Mouse (Mus musculus): Measurements from ENCODE around the gene Tceal8. TPM values are rescaled to one million over a fixed set of nuclear protein-coding genes. Genes with fewer than 3 reads are reported as not detected.
"Not testable (repeated sequence)": the region's sequence is repeated elsewhere in the genome, so short reads cannot be mapped to it uniquely, and the experiment has no call there.

Gene Tceal8
- total RNA-seq (2021): 100 to 1,000 TPM; 103 to 119 TPM

GRCm38 (mm10) chrX:136172118-136172551 lies at the start of gene Tceal8:
TSS of gene Tceal8 (minus strand) at chrX:136172342.
- peak; percentile 80 for DNase-seq

DNA sequence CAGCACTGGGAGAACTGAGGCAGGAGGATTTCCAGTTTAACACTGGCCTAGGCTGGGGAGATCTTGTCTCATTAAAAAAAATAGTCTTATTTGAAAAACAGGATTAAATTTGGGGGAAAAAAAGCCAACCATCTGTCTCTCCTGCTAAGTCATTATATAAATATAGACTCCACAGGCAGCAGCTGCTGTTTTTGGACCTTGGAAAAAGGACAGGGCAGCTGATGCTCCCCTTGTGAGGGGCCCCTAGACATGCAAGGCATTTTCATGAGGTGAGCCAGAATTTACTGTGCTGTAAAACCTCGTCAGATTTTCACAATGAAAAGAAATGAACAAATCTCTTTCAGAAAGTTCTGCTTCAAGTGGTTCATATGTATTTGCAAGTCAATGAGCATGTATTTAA lies 44.2 kb upstream of the Tceal8 start:
- DNase-seq: no peak

DNA sequence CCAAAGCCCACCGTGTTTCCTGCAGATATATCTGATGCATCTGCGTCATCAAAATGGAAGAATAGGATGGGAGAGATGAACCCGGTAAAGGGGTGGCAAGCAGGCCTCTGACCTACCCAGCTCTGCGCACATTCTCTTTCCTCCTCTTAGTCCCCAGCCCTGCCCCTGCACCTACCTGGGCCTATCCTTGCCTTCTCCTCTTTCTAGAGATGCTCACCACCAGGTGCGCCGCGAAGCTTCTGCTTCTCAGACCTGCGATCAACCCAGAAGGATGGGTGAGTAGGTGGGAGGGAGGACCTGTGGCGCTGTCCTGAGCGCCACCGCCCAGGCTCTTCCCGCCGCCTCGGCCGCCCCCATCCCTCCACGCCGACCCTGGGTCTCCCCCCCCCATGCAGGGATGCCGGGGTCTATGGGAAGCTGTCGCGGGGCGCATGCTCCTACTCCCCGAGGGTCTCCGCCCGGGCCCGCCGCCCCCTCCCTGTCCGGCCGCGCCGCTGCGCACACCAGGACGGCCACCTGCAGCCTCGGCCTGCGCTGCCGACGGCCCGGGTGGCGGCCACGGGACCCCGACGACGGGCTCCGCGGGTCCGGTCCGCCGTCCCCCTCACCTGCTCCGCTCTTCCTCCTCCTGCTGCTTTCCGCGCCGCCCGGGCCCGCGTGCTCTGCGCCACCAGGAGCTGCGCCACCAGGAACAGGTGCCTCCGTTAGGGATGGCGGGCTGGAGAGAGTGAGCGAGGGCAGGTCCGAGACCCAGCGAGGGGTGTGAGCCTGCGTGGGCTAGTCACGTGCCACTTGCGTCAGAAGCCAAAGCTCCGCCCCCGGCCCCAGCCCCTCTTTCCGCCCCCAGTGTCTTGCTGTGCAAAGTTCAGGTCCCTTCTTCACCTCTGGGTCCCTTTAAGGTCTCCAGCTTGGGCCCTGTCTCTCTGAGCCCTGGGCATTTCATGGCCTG lies 42.9 kb upstream of the Tceal8 start, which contains the start of the genes Tceal7 and Bex1:
Gene Tceal7 (plus strand): TSS at position 51 of the 949 bp plus-strand sequence.
Gene Bex1 (minus strand): TSS at position 785 of the 949 bp plus-strand sequence.
- not testable (repeated sequence) for DNase-seq

DNA sequence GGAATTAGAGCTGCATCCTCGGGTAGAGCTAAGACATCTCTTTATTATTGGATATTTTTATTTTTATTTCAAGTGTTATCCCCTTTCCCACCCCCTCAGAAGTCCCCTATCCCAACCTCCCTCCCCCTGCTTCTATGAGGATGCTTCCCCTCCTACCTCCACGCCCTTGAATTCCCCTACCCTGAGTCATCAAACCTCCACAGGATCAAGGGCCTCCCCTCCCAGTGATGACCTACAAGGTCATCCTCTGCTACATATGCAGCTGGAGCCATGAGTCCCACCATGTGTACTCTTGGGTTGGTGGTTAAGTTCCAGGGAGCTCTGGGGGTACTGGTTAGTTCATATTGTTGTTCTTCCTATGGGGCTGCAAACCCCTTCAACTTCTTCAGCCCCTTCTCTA lies 41.3 kb upstream of the Tceal8 start:
- DNase-seq: no peak

DNA sequence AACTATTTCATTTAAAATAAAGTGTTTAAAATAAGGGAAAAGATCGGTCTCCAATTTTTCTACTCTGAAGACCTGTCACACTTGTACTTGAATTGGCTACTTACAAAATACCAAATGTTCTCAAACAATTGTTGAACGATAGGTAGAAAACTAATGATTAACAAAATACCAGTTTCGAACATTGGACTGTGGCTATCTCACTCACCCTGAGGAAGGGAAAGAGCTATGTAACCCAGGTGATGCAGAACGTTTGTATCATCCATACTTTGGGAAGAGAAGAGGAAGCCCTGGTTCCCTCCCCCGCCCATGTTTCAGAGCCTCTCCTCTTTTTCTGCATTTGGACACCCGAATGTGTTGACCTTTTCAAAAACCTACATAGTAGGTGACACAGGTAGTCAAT lies 32.3 kb upstream of the Tceal8 start:
- no peak for DNase-seq

DNA sequence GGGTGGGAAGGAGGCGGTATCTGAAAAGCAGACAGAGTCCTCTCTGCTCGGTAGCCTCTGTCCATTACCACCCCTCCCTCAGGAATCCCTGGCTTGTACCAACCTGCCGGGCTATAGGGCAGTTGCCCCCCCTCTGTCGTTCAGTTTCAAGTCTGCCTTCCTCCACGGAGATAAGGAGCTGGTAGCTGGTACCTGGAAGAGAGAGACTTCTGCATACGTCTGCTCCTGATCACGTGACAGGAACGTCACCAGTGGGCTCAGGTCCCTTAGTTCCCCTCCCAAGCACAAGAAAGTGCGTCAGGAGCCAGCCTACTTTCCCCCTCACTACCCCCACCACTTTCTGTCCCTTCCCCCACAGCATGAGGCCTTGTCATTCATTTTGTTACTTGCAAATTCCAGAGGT lies 31.5 kb upstream of the Tceal8 start, which contains the start of gene Tceal5:
Gene Tceal5 (minus strand): TSS at position 213 of the 403 bp plus-strand sequence.
- peak; percentile 52 for DNase-seq

DNA sequence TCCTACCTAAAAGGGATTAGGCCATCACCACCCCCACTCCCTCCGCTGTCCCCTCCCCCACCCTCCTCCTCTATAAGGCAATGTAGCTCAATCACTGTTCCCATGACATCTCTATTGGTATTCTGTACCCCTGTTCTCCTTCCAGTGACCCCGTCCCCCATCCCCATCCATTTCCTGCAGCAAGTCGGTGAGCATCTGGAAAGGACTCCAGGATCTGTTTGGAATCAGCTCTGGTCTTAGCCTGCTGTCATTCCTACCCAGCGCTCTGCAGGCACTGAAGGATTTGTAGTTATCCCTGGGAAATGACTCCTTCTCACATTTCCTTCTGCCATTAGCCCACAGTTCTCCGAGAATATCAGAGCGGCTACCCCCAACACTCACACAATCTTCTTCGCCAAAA lies 31.1 kb upstream of the Tceal8 start:
- no peak for DNase-seq

DNA sequence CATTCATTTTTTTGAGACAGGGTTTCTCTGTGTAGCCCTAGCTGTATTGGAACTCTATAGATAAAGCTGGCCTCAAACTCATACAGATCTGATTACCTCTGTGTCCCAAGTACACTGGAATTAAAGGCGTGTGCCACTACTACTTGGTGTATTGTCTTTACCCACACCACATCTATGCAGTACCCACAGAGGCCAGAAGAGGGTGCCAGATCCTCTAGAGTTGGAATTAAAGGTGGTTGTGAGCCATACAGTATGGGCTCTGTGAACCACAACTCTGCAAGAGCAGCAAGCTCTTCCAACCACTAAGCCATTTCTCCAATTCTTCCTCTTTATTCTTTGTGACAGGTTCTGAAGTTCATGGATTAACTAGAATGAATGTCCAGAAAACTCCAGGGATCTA lies 24.7 kb upstream of the Tceal8 start:
- DNase-seq: peak; percentile 60

GRCm38 (mm10) chrX:136195193-136195944 lies 23.2 kb upstream of the Tceal8 start:
- DNase-seq: no peak

- DNase-seq: no peak
Observed at GRCm38 (mm10) chrX:136183107-136183506, 11.0 kb upstream of the Tceal8 start.

DNA sequence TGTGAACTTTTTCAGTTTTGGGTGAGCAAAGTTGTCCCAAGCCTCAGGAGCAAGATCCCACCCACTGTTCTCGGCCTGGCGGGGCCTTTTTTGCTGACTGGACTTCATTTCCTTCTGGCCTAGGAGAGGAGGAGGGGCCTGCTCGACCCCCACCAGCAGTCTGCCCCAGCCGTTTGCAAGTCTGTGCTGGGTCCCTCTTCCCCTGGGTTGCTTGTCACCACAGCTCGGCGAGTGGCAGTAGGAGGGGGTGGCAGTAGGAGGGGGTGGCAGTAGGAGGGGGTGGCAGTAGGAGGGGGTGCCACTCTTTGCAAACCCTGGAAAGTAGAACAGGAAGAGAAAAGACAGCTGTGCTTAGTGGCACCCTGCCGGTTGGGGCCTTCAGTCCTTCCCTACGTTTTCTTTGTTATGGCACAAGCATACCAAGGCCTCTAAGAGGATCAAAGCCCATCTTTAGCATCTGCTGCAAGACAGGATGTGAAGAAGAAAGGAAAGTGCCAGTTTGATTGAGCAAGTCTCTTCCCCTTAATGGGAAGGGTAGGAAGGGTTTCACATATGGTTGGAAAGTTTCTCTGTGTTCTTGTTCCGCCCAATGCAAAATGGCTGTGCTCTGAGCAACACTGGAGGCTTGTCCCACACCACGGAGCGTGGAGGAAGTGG lies 8.9 kb upstream of the Tceal8 start:
- DNase-seq: no peak

GRCm38 (mm10) chrX:136172786-136173185 lies 644 bp upstream of the Tceal8 start:
- no peak for DNase-seq

DNA sequence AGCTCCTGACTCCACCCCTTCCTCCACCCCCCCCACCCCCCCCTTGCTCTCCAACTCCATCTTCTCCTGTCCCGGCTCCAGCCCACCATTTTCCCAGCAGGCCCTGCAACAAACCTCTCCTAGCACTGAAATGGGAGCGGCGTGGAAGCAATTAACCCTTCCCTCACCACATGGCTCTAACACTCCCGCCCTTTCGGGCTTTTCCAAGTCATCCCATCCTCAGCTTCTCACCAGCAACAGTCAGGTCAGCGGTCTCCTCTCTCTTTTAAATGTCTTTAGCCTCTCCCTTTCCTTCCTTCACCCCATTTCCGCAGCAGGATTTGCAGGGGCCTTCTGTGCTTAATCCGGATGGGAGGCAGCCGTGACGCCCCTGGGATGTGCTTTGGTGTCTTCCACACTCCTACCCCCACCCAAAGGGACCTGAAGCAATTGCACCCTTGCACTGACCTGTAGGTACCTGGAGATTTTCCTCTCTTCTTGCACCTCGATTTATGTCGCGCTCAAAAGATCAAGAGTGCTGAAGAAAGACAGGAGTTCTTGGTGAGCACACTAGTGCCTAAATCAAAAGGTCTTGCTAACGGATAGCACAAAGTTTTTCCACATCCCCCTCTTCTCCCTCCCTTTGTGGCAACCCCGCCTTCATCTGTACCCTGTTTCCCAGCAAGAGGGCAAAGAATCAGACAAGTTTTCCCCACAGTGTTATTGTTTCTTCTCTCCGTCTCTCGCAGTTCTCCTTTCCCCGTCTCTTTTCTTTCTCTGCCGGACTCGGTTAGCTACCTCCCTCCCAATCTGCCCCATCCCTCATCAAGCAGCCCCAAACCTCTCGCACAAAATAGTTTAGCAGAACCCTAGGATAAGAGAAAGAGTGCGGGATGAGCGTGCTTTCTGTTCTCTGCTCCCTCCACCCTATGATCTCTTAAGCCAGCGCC lies 689 bp downstream of the Tceal8 start:
- peak; percentile 74 for DNase-seq

DNA sequence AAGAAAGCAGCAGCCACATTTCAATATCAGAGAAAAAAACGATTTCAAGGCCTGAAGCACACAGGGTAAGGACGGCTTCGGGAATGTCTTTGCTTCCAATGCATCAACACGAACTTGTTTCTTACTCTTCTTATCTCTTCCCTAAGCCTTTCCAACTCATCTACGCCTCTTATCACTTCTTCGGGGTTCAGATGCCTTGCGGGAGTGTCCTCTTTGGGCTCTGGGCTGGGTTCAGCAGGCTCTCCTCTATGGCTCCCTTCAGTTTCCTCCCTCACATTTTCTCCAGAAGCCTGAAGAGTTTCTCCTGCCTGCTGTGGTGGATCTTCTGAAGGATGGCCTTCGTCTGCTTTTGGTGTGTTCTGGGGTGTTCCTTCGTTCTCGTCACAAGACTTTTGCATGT lies 1.5 kb downstream of the Tceal8 start:
- no peak for DNase-seq

GRCm38 (mm10) chrX:136144195-136144594 lies 27.9 kb downstream of the Tceal8 start:
- no peak for DNase-seq

- DNase-seq: no peak
Observed at GRCm38 (mm10) chrX:136143711-136144110, 28.4 kb downstream of the Tceal8 start.

GRCm38 (mm10) chrX:136141385-136141784 lies 30.8 kb downstream of the Tceal8 start:
- no peak for DNase-seq

GRCm38 (mm10) chrX:136139640-136140004 lies 32.5 kb downstream of the Tceal8 start:
- DNase-seq: not testable (repeated sequence)

- not testable (repeated sequence) for DNase-seq
Observed at GRCm38 (mm10) chrX:136138827-136139639, 33.1 kb downstream of the Tceal8 start, which contains the start of gene Bex4. TSS of gene Bex4 (plus strand) at chrX:136138996.

- no peak for DNase-seq
Observed at GRCm38 (mm10) chrX:136135559-136135958, 36.6 kb downstream of the Tceal8 start.

- DNase-seq: peak; percentile 51
Observed at GRCm38 (mm10) chrX:136127744-136128064, 44.4 kb downstream of the Tceal8 start.
